Mouse (Mus musculus) frontal cortex, adult 2 months (tissue): ENCODE results near the gene Scg5. TPM values are rescaled to one million over a fixed set of nuclear protein-coding genes. Genes with fewer than 3 reads are reported as not detected.

ENCODE experiments used
- DNase-seq, 2 experiments: peaks; one replicate each; pipeline ENCODE4 v3.0.0; 2022; ENCODE audit warnings: low spot score in 1 of 2; ENCODE audit errors: extremely low spot score in 1 of 2
- polyA plus RNA-seq: library from polyadenylated mRNA; depleted of rRNA; stranded (reverse); fragments of >200 nt; gene quantifications from 2 replicates; pipeline ENCODE4 v1.2.3, GENCODE M21; 2012

Scg5 gene
- polyA plus RNA-seq, 1 experiment: 297 TPM

DNA sequence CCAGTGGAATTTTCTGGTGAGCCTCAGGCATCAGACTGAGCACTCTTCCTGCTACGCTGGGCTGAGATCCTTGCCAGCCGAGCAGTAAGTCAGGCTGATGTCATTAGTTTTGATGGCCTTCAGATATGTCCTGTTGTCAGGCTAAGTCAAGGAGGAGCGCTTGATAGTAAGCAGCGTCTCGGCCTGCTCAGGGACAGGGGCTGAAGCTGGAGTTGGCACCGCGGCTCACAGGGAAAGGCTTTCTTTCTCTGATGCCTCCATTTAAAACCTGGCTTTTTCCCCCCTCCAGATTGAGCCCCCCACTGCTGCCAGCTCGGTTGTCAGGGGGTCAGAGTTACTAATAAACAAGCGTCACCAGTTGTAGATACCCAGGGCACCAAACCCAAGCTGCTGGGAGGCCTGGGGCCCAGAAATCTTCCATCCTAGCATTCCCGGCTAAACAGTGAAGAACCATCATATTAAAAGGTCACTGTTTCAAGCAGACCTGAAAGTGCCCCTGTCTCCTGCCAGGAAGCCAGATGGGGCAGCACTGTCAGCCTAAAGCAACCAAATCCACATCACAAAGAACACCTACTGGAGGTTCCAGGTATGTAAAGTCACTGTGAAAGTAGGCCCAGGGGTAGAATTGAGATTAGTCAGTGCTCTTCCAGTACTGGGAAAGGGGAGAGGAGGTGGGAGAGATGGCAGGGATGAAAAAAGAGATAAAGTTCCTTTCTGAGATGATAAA lies 21.9 kb downstream of the Scg5 start:
- DNase-seq: no peak

DNA sequence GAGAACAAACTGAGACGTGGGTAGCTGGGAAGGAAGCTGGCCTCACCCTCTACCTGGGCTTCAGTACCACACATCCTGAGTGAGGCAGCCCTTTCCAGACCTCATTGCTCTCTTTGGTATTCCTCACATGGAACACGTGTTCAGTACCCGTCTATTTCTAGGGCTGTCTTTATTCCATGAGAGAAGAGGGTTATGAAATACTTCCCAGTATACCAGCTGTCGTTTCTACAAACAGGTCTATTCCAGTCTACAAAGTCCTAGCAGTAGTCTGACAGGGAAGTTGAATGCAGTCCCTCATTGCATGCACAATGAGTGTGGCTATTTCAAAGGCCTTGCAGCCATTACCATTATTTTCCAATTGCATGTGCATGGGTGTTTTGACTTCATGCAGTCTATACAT lies 23.2 kb downstream of the Scg5 start:
- peak in 1 of 2 experiments; percentile 53 for DNase-seq

DNA sequence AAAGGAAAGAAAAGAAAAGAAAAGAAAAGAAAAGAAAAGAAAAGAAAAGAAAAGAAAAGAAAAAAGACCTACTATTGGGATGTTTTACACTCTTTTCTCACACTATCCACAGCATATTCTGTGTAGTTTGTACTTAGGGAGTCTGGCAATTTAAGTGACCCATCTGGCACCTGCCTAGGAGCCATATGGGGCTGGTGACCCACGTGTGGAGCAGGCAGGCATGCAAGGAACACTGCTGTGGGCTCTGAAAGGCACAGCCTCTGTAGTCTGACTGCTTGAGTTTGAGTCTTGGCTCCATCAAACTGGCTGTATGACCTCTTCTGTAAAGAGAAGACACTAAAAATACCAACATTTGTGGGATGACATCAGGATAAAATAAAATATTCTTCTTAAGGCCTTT lies 25.2 kb downstream of the Scg5 start:
- no peak for DNase-seq

DNA sequence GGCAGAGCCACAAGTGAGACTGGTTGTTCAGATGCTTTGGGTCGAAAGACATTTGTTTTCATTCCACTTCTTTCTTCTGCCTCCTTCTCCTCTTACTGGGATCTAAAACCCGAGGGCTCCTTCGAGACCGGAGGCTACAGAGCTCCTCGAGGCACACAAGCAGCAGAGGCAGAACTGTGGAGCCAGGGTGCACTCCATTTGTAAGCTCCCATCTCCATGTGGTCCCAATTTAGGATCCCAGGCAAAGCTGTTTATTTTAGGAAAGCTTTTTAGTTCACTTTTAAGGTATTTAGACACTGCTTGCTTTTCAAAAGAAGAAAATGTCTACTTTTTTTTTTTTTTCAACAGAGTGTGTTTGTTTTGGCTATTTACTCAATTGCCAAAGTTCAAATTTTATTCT lies 28.1 kb downstream of the Scg5 start:
- no peak for DNase-seq

GRCm38 (mm10) chr2:113798605-113799004 lies 30.3 kb downstream of the Scg5 start:
- DNase-seq: no peak

DNA sequence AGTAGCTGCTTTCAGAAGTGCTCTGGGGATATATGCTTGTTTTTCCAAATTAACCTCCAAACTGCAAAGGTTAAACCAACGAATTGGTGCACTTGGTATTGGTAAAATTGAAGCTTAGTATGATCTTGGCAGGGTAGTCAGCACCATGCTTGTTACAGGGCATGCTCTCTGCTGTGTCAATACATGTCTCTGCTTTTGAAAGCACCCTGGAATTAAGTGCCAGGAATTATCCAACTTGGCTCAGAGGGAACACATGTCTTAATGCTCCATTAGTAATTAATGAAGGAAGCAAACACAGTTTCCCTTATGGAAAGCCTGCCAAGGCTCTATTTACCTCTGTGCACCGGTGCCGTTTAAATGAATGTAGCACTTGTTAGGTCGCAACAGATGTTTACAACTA lies 33.7 kb downstream of the Scg5 start:
- no peak for DNase-seq

DNA sequence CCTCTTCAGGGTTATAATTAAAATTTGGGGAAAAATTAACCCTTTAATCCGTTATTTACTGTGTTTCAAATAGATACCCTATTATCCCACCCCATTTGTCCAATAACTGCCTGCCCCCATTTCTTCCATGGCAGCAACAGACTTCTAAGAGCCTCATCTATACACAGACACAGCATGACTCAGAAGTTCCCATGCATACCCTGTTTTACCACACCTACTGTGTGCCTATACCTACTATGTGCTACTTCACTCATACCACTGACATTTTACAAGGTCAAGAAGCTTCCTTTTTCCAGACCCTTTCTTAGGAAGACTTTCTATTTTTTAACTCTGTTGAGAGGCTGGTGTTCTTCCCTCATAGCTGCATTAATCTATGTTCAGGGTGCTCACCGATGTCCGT lies 35.4 kb downstream of the Scg5 start:
- no peak for DNase-seq

DNA sequence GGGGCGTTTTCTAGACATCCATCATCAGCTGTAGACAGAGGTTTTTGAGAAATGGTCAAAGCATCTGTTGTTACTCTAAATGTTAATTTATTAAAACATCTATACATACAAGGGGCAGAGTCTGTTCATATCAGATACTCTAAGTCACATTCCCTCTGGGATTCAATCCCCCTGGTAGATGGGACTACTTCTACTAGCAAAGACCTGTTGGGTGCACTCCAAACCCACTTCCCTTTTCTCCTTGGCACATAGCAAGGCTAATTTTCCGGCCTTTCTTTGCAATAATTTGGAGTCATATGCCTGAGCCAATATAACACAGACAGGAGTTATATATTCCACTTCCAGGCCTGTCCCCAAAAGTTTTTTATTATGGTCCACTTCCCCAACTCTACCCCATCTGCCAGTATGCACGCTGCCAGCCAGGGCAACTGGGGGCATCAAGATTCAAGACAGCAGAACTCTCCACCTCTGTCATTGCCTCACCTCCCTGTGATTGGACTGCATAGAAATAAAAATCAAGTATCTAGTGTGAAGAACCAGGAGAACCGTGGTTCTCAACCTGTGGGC lies 40.0 kb downstream of the Scg5 start:
- no peak for DNase-seq

DNA sequence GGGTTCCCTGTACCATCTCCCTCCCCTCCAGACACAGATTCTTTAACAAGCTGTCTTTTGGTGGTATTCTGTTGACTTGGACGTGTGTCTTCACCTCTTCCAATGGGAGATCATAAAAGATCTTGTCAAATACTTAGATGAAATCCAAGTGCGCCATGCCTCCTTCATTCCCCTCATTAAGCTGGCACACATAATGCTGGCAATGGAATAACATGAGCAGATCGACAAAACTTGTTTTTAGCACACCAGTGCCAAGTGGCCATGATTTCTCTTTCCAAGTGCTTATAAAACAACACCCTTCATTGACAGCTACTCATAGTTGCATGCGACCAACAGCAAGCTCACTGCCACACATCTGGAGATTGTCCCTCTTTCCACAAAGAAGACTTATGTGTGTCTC lies 41.0 kb downstream of the Scg5 start:
- DNase-seq: no peak

DNA sequence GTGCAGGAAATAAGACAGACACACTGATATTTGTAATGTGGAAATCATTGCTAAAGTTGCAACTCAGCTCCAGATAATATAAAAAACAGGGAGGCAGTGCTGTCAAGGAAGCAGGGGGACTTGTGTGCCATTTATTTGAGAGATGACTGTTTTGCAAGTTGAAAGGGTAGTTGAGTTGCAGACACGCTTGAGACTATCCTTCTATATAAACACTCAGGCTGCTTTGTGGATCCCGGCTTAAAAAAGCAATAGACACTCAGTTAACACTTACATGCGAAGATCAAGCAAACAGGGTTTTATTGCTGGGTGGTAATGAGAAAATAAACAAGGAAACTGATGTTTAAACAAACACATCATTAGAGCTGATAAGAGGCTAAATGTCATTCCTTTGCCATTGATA lies 44.1 kb downstream of the Scg5 start:
- no peak for DNase-seq

DNA sequence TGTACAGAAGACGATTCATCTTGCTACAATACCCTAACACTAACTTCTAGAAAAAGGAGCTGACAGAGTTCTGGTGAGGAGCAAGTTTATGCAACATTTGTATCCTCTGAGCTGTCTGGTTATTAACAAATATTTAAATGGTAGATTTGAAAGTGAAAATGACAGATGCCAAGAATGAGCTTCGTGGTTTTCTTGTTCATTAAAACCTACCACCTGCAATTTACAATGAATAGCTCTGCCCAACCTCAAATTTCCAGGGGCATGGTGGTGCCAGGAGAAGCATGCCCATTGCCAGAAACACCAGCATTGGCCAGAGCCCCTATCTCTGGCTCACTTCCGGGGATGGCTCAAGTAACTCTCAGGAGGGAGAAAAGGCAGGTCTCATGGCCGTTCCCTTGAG lies 47.4 kb downstream of the Scg5 start:
- no peak for DNase-seq

DNA sequence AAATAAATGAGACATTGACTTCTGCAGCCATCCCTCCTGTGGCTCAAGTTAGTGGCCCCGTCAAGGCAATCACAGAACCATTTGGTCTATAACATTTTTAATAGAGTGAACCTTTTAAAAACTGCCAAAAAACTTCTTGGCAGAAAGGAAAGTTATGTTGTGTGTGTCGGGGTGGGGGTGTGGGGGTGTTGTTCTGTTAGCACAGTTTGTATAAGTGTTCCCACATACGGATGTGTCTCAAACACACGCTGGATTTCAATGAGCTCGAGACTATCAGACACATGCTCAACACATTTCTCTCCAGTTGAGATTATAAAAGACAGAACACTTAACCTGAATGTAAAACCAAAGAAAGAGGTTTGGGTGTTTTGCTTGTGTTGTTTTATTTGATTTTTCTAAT lies 47.8 kb downstream of the Scg5 start:
- DNase-seq: peak in 1 of 2 experiments; percentile 33

GRCm38 (mm10) chr2:113779336-113779735 lies 49.6 kb downstream of the Scg5 start:
- DNase-seq: peak in 1 of 2 experiments; percentile 27

DNA sequence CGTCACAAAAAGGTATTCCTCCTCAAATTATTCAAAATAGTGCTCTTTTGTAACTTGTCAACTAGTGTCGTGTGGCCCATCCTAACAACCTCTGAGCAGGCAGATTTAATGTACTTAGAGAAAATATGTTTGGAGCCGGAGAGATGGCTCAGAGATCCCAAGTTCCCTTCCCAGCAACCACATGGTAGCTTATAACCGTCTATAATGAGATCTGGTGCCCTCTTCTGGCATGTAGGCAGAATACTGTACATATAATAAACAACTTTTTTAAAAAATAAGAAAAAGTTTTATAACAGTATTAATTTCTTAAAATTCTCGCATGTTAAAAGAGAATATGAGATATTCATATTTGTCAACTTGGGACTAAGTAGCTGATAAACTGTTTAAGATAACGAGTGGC lies 50.9 kb downstream of the Scg5 start:
- no peak for DNase-seq

DNA sequence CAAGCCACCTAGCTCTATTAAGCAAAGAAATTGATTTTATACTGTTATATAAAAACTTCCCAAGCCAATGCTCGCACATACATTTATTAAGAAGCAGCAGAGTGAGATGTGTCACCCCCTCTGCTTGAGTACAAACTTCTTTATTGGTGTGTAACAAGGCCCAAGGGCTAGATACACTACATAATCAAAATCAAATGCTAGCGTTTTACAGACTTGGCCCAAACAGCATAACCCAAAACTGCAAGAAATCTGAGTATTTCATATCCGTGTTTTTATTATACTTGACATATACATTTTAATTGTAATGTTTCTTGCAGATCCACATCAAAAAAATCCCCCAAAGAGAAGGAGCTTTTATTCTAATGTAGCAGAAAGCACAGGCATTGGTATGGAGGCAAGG lies 52.6 kb downstream of the Scg5 start:
- no peak for DNase-seq

DNA sequence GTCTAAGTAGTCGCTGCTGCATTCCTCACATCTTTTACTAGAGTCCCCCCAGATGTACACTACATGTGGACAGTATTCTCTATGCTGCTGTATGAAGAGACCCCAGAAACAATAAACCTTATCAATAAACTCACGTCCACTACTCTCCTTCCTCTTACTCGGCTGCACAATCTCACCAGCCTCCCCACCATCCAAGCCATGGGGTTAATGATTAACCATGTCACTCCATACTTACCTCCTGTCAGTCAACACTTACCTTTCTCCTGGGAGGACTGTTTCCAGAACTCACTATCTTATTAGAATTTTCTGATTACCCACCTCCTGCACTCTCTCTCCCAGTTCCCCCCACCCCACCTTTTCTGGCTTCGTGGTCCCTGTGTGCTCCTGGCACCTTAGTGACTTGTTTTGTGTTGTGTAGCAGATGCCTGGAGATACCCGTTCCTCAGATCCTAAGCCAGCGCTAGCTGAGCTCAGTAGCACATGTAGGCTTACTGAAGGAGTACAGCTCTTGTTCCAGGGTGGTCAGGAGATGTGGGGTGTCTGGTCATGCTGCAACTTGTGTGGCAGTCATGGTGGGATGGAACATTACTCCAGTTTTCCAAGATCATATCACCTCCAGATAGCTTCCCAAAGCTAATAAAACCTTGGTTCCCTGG lies 54.6 kb downstream of the Scg5 start:
- DNase-seq: no peak

DNA sequence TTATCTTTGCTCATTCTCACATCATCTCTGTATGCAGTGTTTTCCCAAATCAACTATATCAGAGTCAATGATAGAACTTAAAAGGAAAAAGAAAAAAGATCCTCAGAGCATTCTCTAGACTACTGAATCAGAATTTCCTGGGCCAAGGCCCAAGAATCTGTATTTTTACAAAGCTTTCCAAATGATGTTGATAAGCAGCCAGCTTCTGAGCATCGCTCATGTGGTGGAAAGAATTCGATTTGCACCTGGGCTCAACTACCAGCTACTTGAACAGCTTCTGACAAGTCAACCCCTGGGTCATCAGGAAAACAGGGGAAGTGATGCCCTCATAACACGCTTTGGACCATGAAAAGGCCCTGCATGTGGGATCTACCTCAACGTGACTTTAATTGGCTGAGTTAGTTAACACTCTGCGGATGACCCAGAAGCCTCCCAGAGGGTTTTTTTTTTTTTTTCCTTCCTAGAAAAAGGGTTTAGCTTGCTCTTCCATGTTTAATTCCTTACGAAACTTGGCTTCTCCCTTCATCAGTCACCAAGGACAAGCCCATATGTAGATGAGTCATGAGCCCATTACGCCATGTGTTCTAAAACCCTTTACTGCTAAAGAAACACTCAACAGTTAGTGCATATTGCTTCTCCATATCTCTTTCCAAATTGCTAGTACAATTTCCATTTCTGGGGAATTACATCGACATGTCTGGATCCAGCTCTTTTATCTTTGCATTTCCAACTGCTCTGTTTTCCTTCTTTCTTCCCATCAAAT lies 60.2 kb downstream of the Scg5 start:
- peak in 1 of 2 experiments; percentile 54 for DNase-seq

- no peak for DNase-seq
These were observed 63.0 kb downstream of the Scg5 start for GRCm38 (mm10) chr2:113765885-113766284.

DNA sequence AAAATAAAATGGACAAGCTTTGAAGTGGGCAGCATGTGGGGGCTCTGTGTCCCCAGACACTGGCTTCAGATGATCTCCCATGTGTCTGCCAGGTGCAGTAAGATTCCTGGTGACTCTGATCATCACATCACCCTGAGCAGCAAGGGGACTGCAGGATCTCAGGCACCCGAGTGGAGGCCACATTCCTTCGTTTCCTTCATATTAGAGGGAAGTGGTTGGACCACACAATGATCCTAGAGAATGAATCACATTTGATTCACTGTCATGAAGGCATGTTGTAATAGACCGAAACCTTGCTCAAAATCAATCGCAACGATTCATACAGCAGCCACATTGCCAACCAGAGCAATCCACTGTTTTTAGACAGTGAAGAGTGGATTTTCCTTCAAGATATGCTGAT lies 64.0 kb downstream of the Scg5 start:
- DNase-seq: no peak

DNA sequence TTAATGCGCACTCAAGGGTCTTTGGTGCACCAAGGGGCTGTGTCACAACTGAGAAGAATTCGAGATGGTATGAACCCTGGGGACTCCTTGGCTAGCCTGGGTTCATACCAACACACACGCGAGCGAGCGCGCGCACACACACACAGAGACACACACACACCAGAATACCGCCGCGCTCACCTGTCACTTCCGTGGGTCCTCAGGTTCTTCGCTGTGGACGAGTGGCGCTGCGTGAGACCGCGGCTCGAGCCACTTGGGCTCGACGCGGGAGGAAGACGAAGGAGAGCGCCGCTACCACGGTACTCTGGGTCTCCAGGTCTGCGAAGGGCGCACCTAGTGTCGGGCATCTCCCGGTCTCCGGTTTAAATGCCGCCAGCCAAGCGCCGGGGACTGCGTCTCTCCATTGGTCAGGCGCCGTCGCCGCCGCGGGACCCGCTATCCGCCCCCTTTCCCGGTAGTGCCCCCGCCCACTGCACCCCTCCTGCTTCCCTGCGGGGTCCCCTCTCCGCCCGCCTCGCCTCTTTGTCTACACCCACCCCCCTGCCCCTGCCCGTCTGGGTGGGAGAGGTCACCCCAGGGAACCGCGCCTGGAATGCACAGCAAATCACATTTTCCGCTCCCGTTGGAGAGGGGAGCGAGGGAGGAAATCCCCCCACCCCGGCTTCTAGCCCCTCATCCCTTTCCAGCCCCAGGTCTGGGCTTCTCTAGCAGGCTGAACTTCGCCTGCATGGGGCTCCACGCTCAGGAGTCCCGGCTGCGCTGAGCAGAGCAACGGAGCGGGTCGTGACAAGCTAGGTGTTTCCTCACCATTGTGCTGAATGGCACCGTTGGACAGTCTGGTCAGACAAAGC lies 70.4 kb downstream of the Scg5 start, which contains the start of gene Grem1:
Grem1 (minus strand) TSS at position 336 of the 851 bp plus-strand sequence.
- no peak for DNase-seq
